Mouse (Mus musculus): ENCODE results near the gene Hltf.

Hltf gene

GRCm38 (mm10) chr3:20151651-20152050 is 94.0 kb downstream of the Hltf start:
- DNase-seq, result no peak

- peak; percentile 17 for DNase-seq
Observed at GRCm38 (mm10) chr3:20154531-20155367, 97.1 kb downstream of the Hltf start, which contains the start of gene Gyg. Gene Gyg (minus strand): TSS chr3:20155317.

GRCm38 (mm10) chr3:20155476-20155875 is 97.9 kb downstream of the Hltf start:
- no peak for DNase-seq

GRCm38 (mm10) chr3:20167487-20167886 is 109.9 kb downstream of the Hltf start:
- no peak for DNase-seq

Measured in cerebellum, adult 11 months (tissue).